Mouse (Mus musculus) ES-E14 (cell line): ENCODE measurements at regions not wholly inside any gene's neighbourhood (a gene's known extent, or its start where the extent isn't known, plus 50 kb on each side); places are given as distances from the start of the nearest gene placed in this dataset.

ENCODE experiments used
- DNase-seq: peaks from one replicate; pipeline ENCODE4 v3.0.0-alpha.2; 2013; ENCODE audit warnings: low read depth, low spot score
- H3K27ac ChIP-seq: 2 replicates; pipeline ENCODE4 v1.5.1; 2012; ENCODE audit warnings: low read depth, mild to moderate bottlenecking, low read length, moderate library complexity, mixed read lengths; ENCODE audit not compliant: poor library complexity, insufficient read depth, severe bottlenecking
- H3K36me3 ChIP-seq: 2 replicates; pipeline ENCODE4 v1.6.1; 2012; ENCODE audit warnings: mild to moderate bottlenecking, low read length, moderate library complexity, mixed read lengths; ENCODE audit not compliant: control insufficient read depth, poor library complexity, insufficient read depth, severe bottlenecking
- H3K4me1 ChIP-seq, 2 experiments: fragments of 150-350 bp in 1 of 2; sonication (generic) in 1 of 2; 2 replicates each; pipeline ENCODE4 v1.6.1; 2012; ENCODE audit warnings: low read length in 2 of 2, mild to moderate bottlenecking in 1 of 2, mixed read lengths in 1 of 2; ENCODE audit not compliant: control insufficient read depth in 2 of 2, insufficient read depth in 2 of 2, poor library complexity in 1 of 2
- H3K4me3 ChIP-seq, 2 experiments: fragments of 150-350 bp in 1 of 2; sonication (generic) in 1 of 2; 2 replicates each; pipeline ENCODE4 v1.5.1; 2012; ENCODE audit warnings: low read length in 2 of 2, low read depth in 1 of 2, mild to moderate bottlenecking in 1 of 2, mixed read lengths in 1 of 2; ENCODE audit not compliant: insufficient read depth in 1 of 2, poor library complexity in 1 of 2, severe bottlenecking in 1 of 2
- H3K9ac ChIP-seq: 2 replicates; pipeline ENCODE4 v1.6.1; 2012; ENCODE audit warnings: low read depth, mild to moderate bottlenecking, low read length, mixed read lengths; ENCODE audit not compliant: poor library complexity, insufficient read depth, severe bottlenecking
- H3K9me3 ChIP-seq: fragments of 150-350 bp; sonication (generic); 2 replicates; pipeline ENCODE4 v1.6.1; 2012; ENCODE audit warnings: low read depth, mild to moderate bottlenecking, low read length; ENCODE audit not compliant: control insufficient read depth, insufficient read depth
- CHD2 ChIP-seq: IDR thresholded peaks from 2 replicates; pipeline ENCODE4 v1.6.1; 2014; ENCODE audit warnings: mild to moderate bottlenecking, low read depth, low read length, inconsistent platforms
- HCFC1 ChIP-seq: IDR thresholded peaks from 2 replicates; pipeline ENCODE4 v1.6.1; 2012; ENCODE audit warnings: low read length, inconsistent platforms, borderline replicate concordance; ENCODE audit not compliant: insufficient read depth
- MAFK ChIP-seq: IDR thresholded peaks from 2 replicates; pipeline ENCODE4 v1.6.1; 2014; ENCODE audit warnings: mild to moderate bottlenecking, low read depth, low read length, inconsistent platforms; ENCODE audit not compliant: insufficient read depth
- ZC3H11A ChIP-seq: IDR thresholded peaks from 2 replicates; pipeline ENCODE4 v1.6.1; 2012; ENCODE audit warnings: low read depth, mild to moderate bottlenecking, inconsistent platforms, low read length, borderline replicate concordance
- ZNF384 ChIP-seq: IDR thresholded peaks from 2 replicates; pipeline ENCODE4 v1.6.1; 2012; ENCODE audit warnings: low read depth, low read length, inconsistent platforms
- in situ Hi-C, 2 experiments: fragments of 600-800 bp; cut with MboI; formaldehyde crosslinking; loops; one replicate each; pipeline ENCODE4 v1.15.1; 2025; ENCODE audit warnings: low sequenced_read_pairs in 2 of 2, inconsistent platforms in 1 of 2; ENCODE audit not compliant: unreplicated experiment in 2 of 2

- no peak for DNase-seq
- Histone ChIP-seq H3K27ac (no peak overlapping the region), H3K9ac (no peak overlapping the region), H3K36me3 (no peaks in the 10 kb centered on the region), H3K4me1 (peaks cover 2 to 24% of the 10 kb centered on the region in 2 experiments; a peak in 3 of 4 replicates), H3K9me3 (no peaks in the 10 kb centered on the region), H3K4me3 (no peak overlapping the region)
- in situ Hi-C loops = no loop called here
- no peak for TF ChIP-seq CHD2
- no peak for TF ChIP-seq HCFC1
- no peak for TF ChIP-seq ZC3H11A
- TF ChIP-seq ZNF384 = no peak
- TF ChIP-seq MAFK = no peak
Observed at GRCm38 (mm10) chr10:67644280-67644679, 95.5 kb upstream of the Ado start.

GRCm38 (mm10) chr10:67643685-67644084 lies 94.9 kb upstream of the Ado start:
- Histone ChIP-seq H3K4me3 (no peak overlapping the region), H3K9ac (no peak overlapping the region), H3K9me3 (no peaks in the 10 kb centered on the region), H3K36me3 (no peaks in the 10 kb centered on the region), H3K4me1 (peaks cover 2 to 20% of the 10 kb centered on the region in 2 experiments; a peak in 3 of 4 replicates), H3K27ac (no peak overlapping the region)
- in situ Hi-C loops = no loop called here
- no peak for TF ChIP-seq MAFK
- no peak for TF ChIP-seq ZNF384
- TF ChIP-seq HCFC1 = no peak
- no peak for TF ChIP-seq CHD2
- no peak for DNase-seq

GRCm38 (mm10) chr10:67637339-67637738 lies 88.6 kb upstream of the Ado start:
- TF ChIP-seq HCFC1 (no peak), MAFK (no peak), ZC3H11A (no peak), CHD2 (no peak), ZNF384 (no peak)
- H3K4me1 ChIP-seq = peaks cover 2 to 4% of the 10 kb centered on the region in 2 experiments; a peak in 1 of 4 replicates
- in situ Hi-C loops = no loop called here
- H3K4me3 ChIP-seq = no peak overlapping the region
- H3K27ac ChIP-seq = no peak overlapping the region
- no peaks in the 10 kb centered on the region for H3K36me3 ChIP-seq
- DNase-seq = no peak
- no peaks in the 10 kb centered on the region for H3K9me3 ChIP-seq
- no peak overlapping the region for H3K9ac ChIP-seq

GRCm38 (mm10) chr10:67636569-67636968 lies 87.8 kb upstream of the Ado start:
- Histone ChIP-seq H3K9me3 (no peaks in the 10 kb centered on the region), H3K9ac (no peak overlapping the region), H3K36me3 (no peaks in the 10 kb centered on the region), H3K4me1 (peaks cover 2 to 4% of the 10 kb centered on the region in 2 experiments; a peak in 1 of 4 replicates), H3K4me3 (no peak overlapping the region), H3K27ac (no peak overlapping the region)
- TF ChIP-seq ZC3H11A = no peak
- no peak for TF ChIP-seq ZNF384
- no peak for TF ChIP-seq CHD2
- no peak for TF ChIP-seq HCFC1
- no peak for TF ChIP-seq MAFK
- DNase-seq = peak; percentile 44
- in situ Hi-C loops = no loop called here

- in situ Hi-C loops = no loop called here
- no peak for DNase-seq
- Histone ChIP-seq H3K4me3 (no peak overlapping the region), H3K9ac (no peak overlapping the region), H3K4me1 (peaks cover 2 to 4% of the 10 kb centered on the region in 2 experiments; a peak in 1 of 4 replicates), H3K27ac (no peak overlapping the region), H3K36me3 (no peaks in the 10 kb centered on the region), H3K9me3 (no peaks in the 10 kb centered on the region)
- TF ChIP-seq MAFK = no peak
- no peak for TF ChIP-seq ZC3H11A
- TF ChIP-seq ZNF384 = no peak
- TF ChIP-seq HCFC1 = no peak
- no peak for TF ChIP-seq CHD2
Observed at GRCm38 (mm10) chr10:67634795-67635194, 86.0 kb upstream of the Ado start.
